Mouse (Mus musculus): ENCODE data around the gene Bsnd. TPM values are rescaled to one million over a fixed set of nuclear protein-coding genes. Genes with fewer than 3 reads are reported as not detected.

Bsnd gene
- polyA plus RNA-seq, 1 experiment from 2014 or later = not detected

DNA sequence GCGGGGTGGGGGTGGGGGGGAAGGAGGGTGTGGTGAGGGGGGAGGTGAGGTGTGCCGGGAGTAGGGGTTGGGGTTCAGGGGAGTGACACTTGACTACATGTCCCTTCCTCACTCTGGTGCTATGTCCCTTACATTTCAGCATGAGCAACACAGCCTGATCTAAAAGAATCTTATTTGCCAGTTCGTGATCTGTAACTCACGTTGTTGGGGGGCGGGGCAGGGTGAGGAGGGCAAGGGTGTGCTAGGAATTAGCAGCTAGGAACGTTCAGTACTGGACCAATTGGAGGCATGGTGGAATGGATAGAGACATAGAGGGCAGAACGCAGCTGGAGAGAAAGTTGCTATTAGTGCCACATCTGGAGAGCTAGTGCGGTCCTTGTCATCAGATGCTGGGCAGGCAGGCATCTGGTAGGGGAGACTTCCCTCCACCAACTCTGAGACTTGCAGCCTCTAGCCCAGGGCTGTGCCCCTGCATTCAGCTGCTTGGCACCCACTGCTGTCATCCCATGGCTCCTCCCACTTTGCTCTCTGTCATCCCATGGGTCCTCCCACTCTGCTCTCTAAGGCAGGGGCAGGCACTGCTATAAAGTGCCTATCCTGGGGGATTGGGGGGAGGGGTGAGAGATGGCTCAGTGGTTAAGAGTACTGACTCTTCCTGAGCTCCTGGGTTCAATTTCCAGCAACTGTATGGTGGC is 5.8 kb upstream of the Bsnd start:
- DNase-seq (ENCODE audit: low spot score) (no peak), ATAC-seq (ENCODE audit: insufficient number of reproducible peaks, low FRiP score, low TSS enrichment, low read depth) (0 out of 2 replicates have a peak, but pooled peaks have one; percentile 32)
- Histone ChIP-seq H3K27me3 (ENCODE audit: control insufficient read depth, insufficient read depth, low read length) (no peaks in the 10 kb centered on the region), H3K9me3 (ENCODE audit: control insufficient read depth, low read length) (no peaks in the 10 kb centered on the region), H3K27ac (replicated peaks; ENCODE audit: low read depth, low read length) (no peak overlapping the region), H3K4me3 (ENCODE audit: low read depth, low read length) (no peak overlapping the region), H3K4me2 (ENCODE audit: low read depth, severe bottlenecking) (no peak overlapping the region), H3K9ac (ENCODE audit: low read length) (no peak overlapping the region), H3K4me1 (ENCODE audit: control insufficient read depth, insufficient read depth, low read length) (peaks cover 6% of the 10 kb centered on the region), H3K36me3 (ENCODE audit: control insufficient read depth, insufficient read depth, low read length) (no peaks in the 10 kb centered on the region)
- WGBS = 49% methylated on average over 8 of the region's 8 CpGs

DNA sequence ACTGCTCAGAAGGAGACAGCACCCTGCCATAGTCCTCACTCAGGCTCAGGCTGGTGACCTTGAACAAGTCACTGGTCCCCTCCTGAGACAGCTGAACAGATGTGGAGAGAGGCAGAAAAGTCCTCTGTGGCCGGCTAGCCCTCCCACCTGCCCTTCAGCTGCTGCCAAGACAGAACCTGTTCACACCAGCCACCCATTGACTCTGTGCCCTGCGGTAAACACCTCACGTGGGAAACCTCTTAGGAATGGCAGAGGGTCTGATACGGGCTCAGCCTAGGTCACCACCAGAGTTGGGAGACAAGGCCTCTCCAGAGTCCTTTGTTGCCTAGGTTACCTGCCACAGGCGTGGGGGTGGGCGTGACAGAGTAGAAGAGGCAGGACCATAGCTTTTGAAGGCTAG is 4.8 kb upstream of the Bsnd start:
- Histone ChIP-seq H3K9me3 (ENCODE audit: control insufficient read depth, low read length) (no peaks in the 10 kb centered on the region), H3K27me3 (ENCODE audit: control insufficient read depth, insufficient read depth, low read length) (no peaks in the 10 kb centered on the region), H3K4me3 (ENCODE audit: low read depth, low read length) (no peak overlapping the region), H3K36me3 (ENCODE audit: control insufficient read depth, insufficient read depth, low read length) (no peaks in the 10 kb centered on the region), H3K27ac (replicated peaks; ENCODE audit: low read depth, low read length) (no peak overlapping the region), H3K9ac (ENCODE audit: low read length) (no peak overlapping the region), H3K4me2 (ENCODE audit: low read depth, severe bottlenecking) (no peak overlapping the region), H3K4me1 (ENCODE audit: control insufficient read depth, insufficient read depth, low read length) (peaks cover 6% of the 10 kb centered on the region)
- WGBS = 59% methylated on average over 6 of the region's 6 CpGs
- no peak for DNase-seq (ENCODE audit: low spot score)
- ATAC-seq (ENCODE audit: insufficient number of reproducible peaks, low FRiP score, low TSS enrichment, low read depth) = no peak

DNA sequence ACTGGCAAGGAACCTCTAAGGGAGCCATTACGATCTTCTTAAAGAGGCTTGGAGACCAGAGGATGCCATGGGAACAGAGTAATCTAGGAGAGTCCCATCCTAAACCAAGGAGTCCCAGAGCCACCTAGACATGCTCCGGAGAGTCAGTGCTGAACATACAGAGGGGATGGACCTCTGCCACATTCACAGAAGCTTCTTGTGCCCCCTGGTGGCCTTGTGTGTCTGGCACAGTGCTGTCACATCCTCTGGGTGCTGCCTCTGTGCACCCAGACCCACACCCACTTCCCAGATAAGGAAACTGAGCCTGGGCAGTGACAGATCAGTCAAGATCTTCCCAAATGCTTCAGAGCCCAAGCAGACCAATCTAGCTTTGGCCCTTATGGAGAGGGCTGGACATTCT is 1.6 kb upstream of the Bsnd start:
- no peak for ATAC-seq (ENCODE audit: insufficient number of reproducible peaks, low FRiP score, low TSS enrichment, low read depth)
- Histone ChIP-seq H3K4me3 (ENCODE audit: low read depth, low read length) (no peak overlapping the region), H3K9ac (ENCODE audit: low read length) (no peak overlapping the region), H3K9me3 (ENCODE audit: control insufficient read depth, low read length) (no peaks in the 10 kb centered on the region), H3K4me1 (ENCODE audit: control insufficient read depth, insufficient read depth, low read length) (no peaks in the 10 kb centered on the region), H3K4me2 (ENCODE audit: low read depth, severe bottlenecking) (no peak overlapping the region), H3K27ac (replicated peaks; ENCODE audit: low read depth, low read length) (no peak overlapping the region), H3K27me3 (ENCODE audit: control insufficient read depth, insufficient read depth, low read length) (no peaks in the 10 kb centered on the region), H3K36me3 (ENCODE audit: control insufficient read depth, insufficient read depth, low read length) (no peaks in the 10 kb centered on the region)
- DNase-seq (ENCODE audit: low spot score) = no peak
- WGBS = 80% methylated on average over 2 of the region's 2 CpGs

DNA sequence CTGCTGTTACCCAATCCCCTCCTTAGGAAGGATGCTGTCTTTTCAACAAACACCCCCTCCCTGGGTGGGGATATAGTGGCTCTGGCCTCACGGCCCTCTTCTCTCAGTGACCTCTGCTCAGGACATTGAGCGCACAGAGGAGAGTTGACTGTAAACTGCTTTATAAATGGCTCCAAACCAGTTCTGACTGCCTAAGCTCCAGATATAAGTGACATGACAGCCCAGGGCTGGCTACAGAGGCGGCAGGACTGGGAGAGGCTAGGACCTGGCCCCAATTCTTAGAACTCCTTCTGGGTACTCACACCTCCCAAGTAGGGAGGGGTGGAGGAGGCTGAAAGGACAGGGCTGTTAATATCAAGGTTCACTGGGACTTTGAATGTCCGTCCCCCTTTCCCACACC is 1.5 kb downstream of the Bsnd start:
- Histone ChIP-seq H3K4me2 (ENCODE audit: low read depth, severe bottlenecking) (no peak overlapping the region), H3K4me1 (ENCODE audit: control insufficient read depth, insufficient read depth, low read length) (no peaks in the 10 kb centered on the region), H3K27me3 (ENCODE audit: control insufficient read depth, insufficient read depth, low read length) (no peaks in the 10 kb centered on the region), H3K36me3 (ENCODE audit: control insufficient read depth, insufficient read depth, low read length) (no peaks in the 10 kb centered on the region), H3K27ac (replicated peaks; ENCODE audit: low read depth, low read length) (no peak overlapping the region), H3K4me3 (ENCODE audit: low read depth, low read length) (no peak overlapping the region), H3K9ac (ENCODE audit: low read length) (no peak overlapping the region), H3K9me3 (ENCODE audit: control insufficient read depth, low read length) (no peaks in the 10 kb centered on the region)
- WGBS = 54% methylated on average over 4 of the region's 4 CpGs
- ATAC-seq (ENCODE audit: insufficient number of reproducible peaks, low FRiP score, low TSS enrichment, low read depth) (no peak; the same call in 1 of the 2 replicates), DNase-seq (ENCODE audit: low spot score) (no peak)

DNA sequence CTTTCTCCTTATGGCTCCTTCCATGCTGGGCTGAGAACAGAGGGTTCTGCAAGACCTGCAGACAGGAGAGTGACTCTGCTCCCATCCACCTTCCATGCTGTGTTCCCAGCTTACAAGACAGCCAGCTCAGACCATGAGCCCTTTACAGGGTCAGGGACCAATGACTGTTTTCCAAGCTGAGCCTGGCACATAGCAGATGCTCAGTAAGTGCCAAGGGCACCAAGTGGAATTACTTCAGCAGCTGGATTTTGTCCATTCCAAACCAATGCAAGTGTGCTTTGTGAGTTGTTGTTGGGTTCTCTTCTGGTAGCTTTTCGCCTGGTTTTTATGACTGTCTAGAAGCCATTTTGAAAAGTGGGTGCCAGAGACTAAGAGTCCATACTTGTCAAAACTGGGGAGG is 8.3 kb downstream of the Bsnd start:
- H3K36me3 ChIP-seq (ENCODE audit: control insufficient read depth, insufficient read depth, low read length) = no peaks in the 10 kb centered on the region
- no peak overlapping the region for H3K4me2 ChIP-seq (ENCODE audit: low read depth, severe bottlenecking)
- H3K9me3 ChIP-seq (ENCODE audit: control insufficient read depth, low read length) = no peaks in the 10 kb centered on the region
- H3K4me1 ChIP-seq (ENCODE audit: control insufficient read depth, insufficient read depth, low read length) = no peaks in the 10 kb centered on the region
- no peak for ATAC-seq (ENCODE audit: insufficient number of reproducible peaks, low FRiP score, low TSS enrichment, low read depth)
- no peak overlapping the region for H3K27ac ChIP-seq (replicated peaks; ENCODE audit: low read depth, low read length)
- 91% methylated on average over 1 of the region's 1 CpGs for WGBS
- H3K9ac ChIP-seq (ENCODE audit: low read length) = no peak overlapping the region
- no peaks in the 10 kb centered on the region for H3K27me3 ChIP-seq (ENCODE audit: control insufficient read depth, insufficient read depth, low read length)
- no peak for DNase-seq (ENCODE audit: low spot score)
- no peak overlapping the region for H3K4me3 ChIP-seq (ENCODE audit: low read depth, low read length)

DNA sequence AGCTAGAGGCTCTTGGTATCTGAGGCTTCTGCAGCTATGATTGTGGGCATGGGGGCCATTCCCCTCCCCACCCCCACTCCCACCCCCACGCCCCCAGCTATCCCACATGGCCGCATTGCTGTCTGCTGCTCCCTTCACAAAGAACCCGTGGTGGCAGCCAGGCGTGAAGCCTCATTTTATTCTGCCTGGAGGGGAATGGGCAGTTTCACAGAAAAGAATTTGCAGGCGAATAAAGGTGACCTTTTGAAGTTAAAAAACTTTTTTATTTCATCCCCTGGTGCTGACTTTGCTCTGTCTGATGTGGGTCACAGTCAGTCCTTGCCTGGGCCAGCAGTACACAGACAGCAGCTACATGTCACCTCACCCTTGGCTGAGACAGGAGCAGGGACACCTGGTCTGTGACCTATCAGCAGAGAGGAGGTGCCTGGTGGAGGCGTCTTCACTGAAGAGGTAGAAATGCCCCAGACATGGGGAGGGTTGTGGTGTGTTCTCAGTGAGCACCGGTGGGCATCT is 8.8 kb downstream of the Bsnd start:
- Histone ChIP-seq H3K4me3 (ENCODE audit: low read depth, low read length) (no peak overlapping the region), H3K9ac (ENCODE audit: low read length) (no peak overlapping the region), H3K4me1 (ENCODE audit: control insufficient read depth, insufficient read depth, low read length) (no peaks in the 10 kb centered on the region), H3K36me3 (ENCODE audit: control insufficient read depth, insufficient read depth, low read length) (no peaks in the 10 kb centered on the region), H3K27me3 (ENCODE audit: control insufficient read depth, insufficient read depth, low read length) (no peaks in the 10 kb centered on the region), H3K4me2 (ENCODE audit: low read depth, severe bottlenecking) (no peak overlapping the region), H3K9me3 (ENCODE audit: control insufficient read depth, low read length) (no peaks in the 10 kb centered on the region), H3K27ac (replicated peaks; ENCODE audit: low read depth, low read length) (no peak overlapping the region)
- DNase-seq (ENCODE audit: low spot score) (no peak), ATAC-seq (ENCODE audit: insufficient number of reproducible peaks, low FRiP score, low TSS enrichment, low read depth) (no peak)
- WGBS = 43% methylated on average over 7 of the region's 7 CpGs

DNA sequence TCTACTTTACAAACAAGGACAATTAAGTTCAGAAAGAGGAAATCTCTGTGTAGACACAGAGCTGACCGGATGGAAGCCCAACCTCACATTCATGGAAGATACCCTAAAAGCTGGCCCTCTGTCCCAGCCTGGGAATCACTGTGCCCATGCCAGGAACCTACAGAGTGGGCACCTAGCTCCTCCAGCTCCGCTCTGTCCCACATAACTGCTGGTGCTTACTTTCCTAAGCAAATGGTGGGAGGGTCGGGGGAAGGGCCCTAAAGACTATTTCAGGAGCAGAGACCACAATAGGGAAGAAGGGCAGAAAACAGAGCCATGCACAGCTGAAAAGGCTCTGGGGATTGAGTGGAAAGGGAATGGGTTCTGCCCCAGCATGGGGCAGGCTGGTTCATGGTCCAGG is 11.5 kb downstream of the Bsnd start:
- ATAC-seq (ENCODE audit: insufficient number of reproducible peaks, low FRiP score, low TSS enrichment, low read depth) = no peak
- Histone ChIP-seq H3K4me2 (ENCODE audit: low read depth, severe bottlenecking) (no peak overlapping the region), H3K27ac (replicated peaks; ENCODE audit: low read depth, low read length) (no peak overlapping the region), H3K27me3 (ENCODE audit: control insufficient read depth, insufficient read depth, low read length) (no peaks in the 10 kb centered on the region), H3K9me3 (ENCODE audit: control insufficient read depth, low read length) (no peaks in the 10 kb centered on the region), H3K4me3 (ENCODE audit: low read depth, low read length) (no peak overlapping the region), H3K9ac (ENCODE audit: low read length) (no peak overlapping the region), H3K4me1 (ENCODE audit: control insufficient read depth, insufficient read depth, low read length) (no peaks in the 10 kb centered on the region), H3K36me3 (ENCODE audit: control insufficient read depth, insufficient read depth, low read length) (no peaks in the 10 kb centered on the region)
- WGBS = 81% methylated on average over 3 of the region's 3 CpGs
- DNase-seq (ENCODE audit: low spot score) = no peak

DNA sequence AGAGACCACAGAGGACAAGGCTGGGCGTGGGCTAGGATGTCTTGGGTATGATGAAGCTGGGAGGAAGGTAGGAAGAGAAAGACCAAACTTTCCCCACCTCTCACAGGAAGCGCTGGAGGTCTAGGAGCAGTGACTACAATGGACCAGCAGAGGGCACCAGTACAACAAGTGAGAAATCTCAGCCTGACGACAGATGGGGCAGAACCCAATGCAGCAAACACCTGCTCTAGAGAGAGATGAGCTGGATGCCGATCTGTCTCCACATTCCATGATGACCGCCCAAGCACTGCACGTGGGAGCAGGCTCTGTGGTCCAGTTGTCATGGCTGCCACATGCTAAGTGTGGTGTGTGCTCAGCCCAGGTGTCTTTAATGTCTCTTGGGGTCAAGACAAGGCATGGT is 17.8 kb downstream of the Bsnd start:
- Histone ChIP-seq H3K4me2 (ENCODE audit: low read depth, severe bottlenecking) (no peak overlapping the region), H3K27me3 (ENCODE audit: control insufficient read depth, insufficient read depth, low read length) (no peaks in the 10 kb centered on the region), H3K9me3 (ENCODE audit: control insufficient read depth, low read length) (no peaks in the 10 kb centered on the region), H3K36me3 (ENCODE audit: control insufficient read depth, insufficient read depth, low read length) (no peaks in the 10 kb centered on the region), H3K4me3 (ENCODE audit: low read depth, low read length) (no peak overlapping the region), H3K9ac (ENCODE audit: low read length) (no peak overlapping the region), H3K27ac (replicated peaks; ENCODE audit: low read depth, low read length) (no peak overlapping the region), H3K4me1 (ENCODE audit: control insufficient read depth, insufficient read depth, low read length) (no peaks in the 10 kb centered on the region)
- 5% methylated on average over 6 of the region's 6 CpGs for WGBS
- peak; percentile 82 for DNase-seq (ENCODE audit: low spot score)
- ATAC-seq (ENCODE audit: insufficient number of reproducible peaks, low FRiP score, low TSS enrichment, low read depth) = no peak

DNA sequence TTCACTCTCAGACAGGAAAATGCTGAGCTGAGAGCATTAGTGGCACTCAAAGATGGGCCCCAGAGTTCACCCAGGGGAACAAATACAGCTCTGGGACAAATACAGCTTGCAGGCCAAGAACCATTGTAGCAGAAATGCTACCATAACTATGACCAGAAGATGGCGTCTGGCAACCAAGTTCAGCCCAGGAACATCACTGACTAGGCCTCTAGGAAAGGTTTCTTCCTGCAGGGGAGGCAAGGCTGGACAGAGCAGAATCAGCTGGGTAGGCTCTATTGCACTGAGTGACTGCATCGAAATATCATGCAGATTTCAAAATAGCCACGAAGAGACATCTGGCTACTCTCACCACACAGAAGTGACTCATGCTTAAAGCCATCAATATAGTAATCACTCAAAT is 19.7 kb downstream of the Bsnd start:
- Histone ChIP-seq H3K4me3 (ENCODE audit: low read depth, low read length) (no peak overlapping the region), H3K4me1 (ENCODE audit: control insufficient read depth, insufficient read depth, low read length) (no peaks in the 10 kb centered on the region), H3K9me3 (ENCODE audit: control insufficient read depth, low read length) (no peaks in the 10 kb centered on the region), H3K9ac (ENCODE audit: low read length) (no peak overlapping the region), H3K27me3 (ENCODE audit: control insufficient read depth, insufficient read depth, low read length) (no peaks in the 10 kb centered on the region), H3K27ac (replicated peaks; ENCODE audit: low read depth, low read length) (no peak overlapping the region), H3K4me2 (ENCODE audit: low read depth, severe bottlenecking) (no peak overlapping the region), H3K36me3 (ENCODE audit: control insufficient read depth, insufficient read depth, low read length) (no peaks in the 10 kb centered on the region)
- WGBS = 32% methylated on average over 3 of the region's 3 CpGs
- ATAC-seq (ENCODE audit: insufficient number of reproducible peaks, low FRiP score, low TSS enrichment, low read depth) (no peak), DNase-seq (ENCODE audit: low spot score) (peak; percentile 77)
